Mouse (Mus musculus) kidney, postnatal 14 days (tissue): ENCODE data around the gene Snx30.
"Not testable (repeated sequence)": the region's sequence is repeated elsewhere in the genome, so short reads cannot be mapped to it uniquely, and the experiment has no call there.

Experiments used
- DNase-seq: peaks from one replicate; pipeline ENCODE4 v3.0.0; 2022; ENCODE audit warnings: mixed read lengths

The Snx30 gene

DNA sequence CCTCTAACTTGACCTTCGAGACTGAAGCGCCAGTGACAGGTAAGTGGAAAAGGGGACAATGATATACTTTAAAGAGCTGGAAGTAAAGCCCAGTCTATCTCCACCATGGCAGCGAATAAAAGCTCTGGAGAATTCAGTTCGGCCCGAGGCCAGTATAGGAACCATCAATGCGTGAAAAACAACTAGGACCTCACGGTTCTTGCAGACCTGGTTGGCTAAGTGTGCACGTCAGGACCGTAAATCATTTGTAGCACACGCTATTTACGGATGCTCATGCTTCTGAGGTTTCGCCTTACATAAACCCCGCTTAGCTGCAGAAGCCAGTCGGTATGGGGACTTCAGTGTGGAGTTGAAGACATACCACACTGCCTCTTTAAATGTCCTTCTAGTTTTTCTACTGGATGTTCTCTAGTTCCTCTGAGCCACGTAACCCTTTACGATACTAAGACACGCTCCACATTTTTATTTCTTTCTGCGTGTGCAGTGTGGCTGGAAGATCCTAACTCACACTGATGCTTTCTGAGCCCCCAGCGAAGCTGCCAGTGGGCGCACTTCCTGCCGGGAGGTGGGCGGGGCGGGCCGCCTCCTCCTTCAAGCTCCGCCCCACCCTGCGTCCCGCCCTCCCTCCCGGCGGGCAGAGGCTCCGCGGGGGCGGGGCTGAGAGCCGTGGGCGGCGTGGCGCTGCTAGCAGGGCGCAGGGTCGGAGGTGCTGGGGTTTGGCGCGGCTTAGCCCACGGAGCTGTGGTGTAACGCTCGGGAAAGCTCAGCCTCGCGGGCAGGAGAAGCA lies at the start of gene Snx30:
TSS of gene Snx30 (plus strand) at position 660 of the 787 bp plus-strand sequence.
- peak; percentile 94 for DNase-seq

DNA sequence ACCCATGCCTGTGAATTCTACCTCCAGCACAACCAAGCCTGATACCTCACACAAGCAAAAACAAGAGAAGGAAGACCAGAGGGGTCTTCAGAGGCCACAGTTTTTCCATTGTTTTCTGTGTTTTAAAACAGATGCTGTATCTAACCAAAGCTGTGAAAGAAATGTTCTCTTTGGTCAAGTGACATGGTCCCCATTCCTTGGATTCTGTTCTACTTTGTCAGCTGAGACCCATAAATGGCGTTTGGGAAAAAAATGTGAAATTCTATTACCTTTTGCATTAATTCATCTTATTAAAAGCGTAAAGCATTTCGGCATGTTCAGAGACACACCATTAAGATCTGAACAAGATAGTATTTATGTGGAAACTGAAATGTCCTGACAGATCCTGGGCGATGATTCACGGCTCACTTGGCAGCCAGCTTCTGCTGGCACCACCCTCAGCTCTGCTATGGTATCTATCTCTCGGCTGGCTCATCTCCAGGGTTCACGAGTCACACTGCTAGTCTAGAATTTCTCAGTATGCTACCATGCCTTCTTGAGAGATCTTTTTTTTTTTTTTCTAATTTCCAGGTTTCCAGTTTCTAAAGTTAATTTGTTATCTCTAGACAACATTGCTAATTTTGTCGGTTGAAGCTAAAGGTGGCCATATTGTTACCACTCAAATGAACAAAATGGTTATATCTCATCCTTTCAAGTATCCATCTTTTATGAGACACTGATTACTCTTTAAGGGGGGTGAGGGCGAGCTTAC lies 49.1 kb upstream of the Snx30 start:
- peak; percentile 82 for DNase-seq

GRCm38 (mm10) chr4:59757452-59758435 lies 47.9 kb upstream of the Snx30 start:
- peak; percentile 61 for DNase-seq

DNA sequence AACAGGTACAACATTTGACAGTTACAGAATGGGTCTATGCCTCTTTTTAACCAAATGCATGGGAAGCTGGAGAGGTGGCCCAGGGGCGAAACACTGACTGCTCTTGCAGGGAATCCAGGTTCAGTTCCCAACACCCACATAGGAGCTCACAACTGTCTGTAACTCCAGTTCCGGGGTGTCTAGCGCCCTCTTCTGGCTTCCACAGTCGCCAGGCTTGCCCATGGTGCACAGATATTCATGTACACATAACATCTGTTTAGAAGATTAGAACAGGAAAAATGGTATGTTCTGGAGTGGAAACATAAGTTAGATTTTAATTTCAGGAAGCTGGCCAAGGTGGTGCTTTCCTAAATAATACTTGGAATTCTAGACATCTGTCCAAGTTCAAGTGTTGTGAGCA lies 45.6 kb upstream of the Snx30 start:
- no peak for DNase-seq

GRCm38 (mm10) chr4:59760636-59761364 lies 44.8 kb upstream of the Snx30 start:
- DNase-seq = peak; percentile 68

- no peak for DNase-seq
Observed at GRCm38 (mm10) chr4:59761365-59761729, 44.3 kb upstream of the Snx30 start.

DNA sequence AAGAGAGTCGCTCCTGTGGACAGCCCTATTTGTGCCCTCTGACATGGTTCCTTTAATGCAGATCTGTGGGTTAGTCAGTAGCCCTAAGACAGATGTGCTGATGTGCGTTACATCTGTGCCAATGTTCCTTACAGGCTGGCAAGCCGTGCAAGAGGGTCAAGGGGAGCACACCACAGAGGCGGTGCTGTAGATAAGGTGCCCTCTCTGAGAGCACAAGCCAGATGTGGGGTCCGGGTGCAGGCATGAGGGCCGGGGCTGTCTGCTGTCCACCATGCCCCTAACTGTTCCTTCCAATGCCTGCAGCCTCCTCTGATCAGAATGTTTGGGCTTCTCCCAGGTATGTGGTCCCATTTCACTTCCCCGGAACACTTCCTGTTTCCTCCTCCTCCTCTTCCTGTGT lies 40.7 kb upstream of the Snx30 start:
- DNase-seq = no peak

DNA sequence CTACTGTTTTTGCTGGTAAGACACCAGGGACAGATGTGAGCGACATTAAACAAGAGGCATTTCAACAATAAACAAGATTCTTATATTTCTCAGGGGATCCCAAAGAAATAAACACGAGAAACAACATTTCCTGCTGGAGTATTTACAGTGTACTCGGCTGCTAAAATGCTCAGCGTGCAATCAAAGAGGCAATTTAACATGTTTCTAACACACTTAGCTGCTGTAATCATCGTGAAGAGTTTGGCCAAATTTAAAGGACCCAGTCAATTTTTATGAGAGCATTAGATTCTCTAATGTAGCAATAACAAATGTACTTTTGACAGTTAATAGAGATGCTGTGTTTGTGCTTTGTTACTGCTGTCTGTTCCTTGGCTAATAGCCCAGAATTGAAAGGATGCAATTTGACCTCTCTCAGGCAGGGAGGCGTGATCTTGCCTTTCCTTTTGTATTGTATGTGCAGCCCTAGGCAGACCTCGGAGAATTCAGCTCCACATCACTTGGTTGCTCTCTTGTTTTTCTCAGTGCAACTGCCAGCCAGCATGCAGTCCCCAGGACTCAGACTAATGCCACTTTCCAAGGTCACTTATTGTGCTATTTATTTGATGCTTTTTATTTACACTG lies 40.1 kb upstream of the Snx30 start:
- peak; percentile 59 for DNase-seq

GRCm38 (mm10) chr4:59767717-59768116 lies 37.9 kb upstream of the Snx30 start:
- DNase-seq = no peak

DNA sequence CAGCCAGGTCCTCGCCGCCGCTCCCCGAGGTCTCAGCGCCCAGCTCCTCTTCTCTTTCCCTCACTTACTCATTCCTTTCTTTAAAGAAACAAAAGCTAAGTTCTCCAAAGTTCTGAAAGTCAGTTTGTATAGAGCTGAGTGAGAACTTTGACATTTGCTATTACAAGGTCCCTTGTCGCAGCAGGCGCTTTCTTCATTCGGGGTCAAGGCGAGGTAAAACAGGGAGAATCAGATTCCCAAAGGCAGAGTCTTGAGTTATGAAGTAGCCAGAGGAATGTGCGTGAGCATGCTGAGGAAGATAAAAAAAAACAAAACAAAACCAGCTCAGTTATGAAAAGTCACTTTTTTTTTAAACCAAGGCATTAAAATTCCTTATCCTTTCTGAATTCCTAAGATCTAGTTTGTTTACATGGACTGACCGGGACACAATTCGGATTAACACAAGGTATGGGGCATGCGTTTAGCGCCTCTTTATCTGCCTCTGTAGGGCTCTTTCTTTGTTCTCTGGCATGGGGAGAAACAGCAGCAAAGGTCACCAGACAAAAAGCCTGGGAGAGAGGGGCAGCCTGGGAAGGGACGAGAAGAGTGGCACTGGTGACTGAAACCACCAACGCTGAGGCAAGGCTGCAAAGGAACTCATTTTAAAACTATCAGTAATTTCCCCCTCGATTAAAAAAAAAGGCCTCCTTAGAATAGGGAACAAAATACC lies 33.3 kb upstream of the Snx30 start:
- DNase-seq = no peak

GRCm38 (mm10) chr4:59777828-59778227 lies 27.8 kb upstream of the Snx30 start:
- no peak for DNase-seq

DNA sequence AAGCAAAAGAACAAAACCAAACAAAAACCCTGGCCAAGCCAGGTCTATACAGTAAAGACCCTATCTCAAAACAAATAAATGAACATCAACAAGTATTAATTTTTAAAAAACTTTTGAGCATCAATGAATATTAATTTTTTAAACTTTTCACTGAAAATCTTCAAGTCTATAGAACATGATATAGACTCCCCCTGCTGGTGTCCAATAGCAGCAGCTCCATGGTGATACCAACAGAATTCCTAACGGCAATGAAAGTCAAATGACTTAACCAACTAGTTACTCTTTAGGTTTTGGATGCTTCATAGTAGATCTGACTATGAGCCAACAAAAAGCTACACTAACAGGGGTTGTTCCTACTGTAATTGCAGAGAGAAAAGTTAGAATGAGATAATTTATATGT lies 25.1 kb upstream of the Snx30 start:
- DNase-seq = peak; percentile 40

DNA sequence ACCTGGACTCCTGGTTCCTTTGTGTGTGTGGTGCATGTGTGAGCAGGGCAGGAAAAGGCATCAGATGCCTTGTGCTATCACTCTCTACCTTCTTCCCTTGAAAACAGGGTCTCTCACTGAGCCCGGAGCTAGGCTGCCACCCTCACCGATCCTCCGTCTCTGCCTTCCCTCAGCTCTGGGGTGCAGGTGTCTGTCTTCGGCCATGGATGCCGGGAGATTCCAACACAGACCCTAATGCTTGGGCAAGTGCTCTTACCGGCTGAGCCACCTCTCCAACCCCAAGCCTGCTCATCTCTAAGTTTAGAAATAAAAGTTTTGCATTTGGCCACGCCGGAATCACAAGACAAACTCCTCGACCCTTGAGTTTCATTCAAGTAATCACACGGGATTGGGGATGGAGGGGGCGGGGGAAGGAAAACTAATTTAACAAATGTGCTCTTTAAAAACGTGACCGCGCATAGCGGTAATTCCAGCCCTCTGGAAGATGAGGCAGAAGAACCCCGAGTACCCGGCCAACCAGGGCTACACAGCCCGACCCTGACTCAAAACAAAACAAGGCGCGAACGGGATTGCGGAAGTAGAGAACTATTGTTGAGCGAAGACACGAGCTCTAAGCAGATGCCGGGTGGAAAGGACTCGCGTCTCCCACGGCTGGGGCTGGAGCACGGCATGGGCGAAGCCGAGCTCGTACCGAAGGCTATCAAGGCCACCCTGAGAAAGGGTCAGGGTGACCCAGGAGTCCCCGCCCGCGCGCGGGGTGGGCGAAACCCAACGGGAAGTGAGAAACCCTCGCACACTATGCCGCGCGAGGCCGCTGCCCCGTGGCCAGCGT lies 22.6 kb upstream of the Snx30 start:
- DNase-seq = no peak

GRCm38 (mm10) chr4:59783685-59784279 lies 21.9 kb upstream of the Snx30 start:
- peak; percentile 97 for DNase-seq

DNA sequence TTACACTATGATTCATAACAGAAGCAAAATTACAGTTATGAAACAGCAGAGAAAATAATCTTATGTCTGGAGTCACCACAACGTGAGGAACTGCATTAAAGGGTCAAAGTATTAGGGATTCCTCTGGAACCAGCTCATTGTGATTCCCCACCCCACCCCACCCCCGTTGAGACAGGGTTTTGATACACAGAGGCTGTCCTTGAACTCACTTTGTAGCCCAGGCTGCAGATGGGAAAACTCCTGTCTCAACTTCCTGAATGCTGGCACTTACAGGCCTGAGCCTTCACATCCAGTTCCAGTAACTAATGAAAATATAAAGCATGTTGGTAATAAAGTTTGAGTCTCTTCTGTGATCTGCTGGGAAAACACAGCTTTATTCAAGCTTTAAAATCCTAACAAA lies 20.2 kb upstream of the Snx30 start:
- no peak for DNase-seq

DNA sequence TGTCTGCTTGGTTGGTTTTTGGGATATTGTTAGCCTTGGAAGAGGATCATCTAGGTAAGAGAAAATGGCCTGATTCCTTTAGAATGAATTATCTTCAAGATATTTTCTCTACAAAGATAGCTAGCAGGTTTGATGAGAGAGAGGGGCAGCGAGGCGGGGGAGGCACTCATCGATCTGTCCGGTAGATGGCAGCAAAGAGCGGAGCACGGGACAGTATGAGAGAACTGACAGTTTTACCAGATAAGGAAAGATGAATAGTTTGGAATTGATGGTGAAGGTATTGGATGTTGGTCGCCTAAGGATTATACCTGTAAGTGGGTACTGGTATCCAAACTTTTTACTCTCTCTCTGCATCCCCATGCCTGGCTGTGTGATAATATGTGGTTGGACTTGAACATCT lies 19.0 kb upstream of the Snx30 start:
- DNase-seq = peak; percentile 74

GRCm38 (mm10) chr4:59787126-59787525 lies 18.5 kb upstream of the Snx30 start:
- DNase-seq = peak; percentile 16

- DNase-seq = no peak
Observed at GRCm38 (mm10) chr4:59789015-59789414, 16.6 kb upstream of the Snx30 start.

- DNase-seq = not testable (repeated sequence)
Observed at GRCm38 (mm10) chr4:59793626-59794025, 12.0 kb upstream of the Snx30 start.

- DNase-seq = no peak
Observed at GRCm38 (mm10) chr4:59794116-59794515, 11.5 kb upstream of the Snx30 start.
